Mouse (Mus musculus) lung, embryonic 16.5 days (tissue): ENCODE measurements at regions not wholly inside any gene's neighbourhood (a gene's known extent, or its start where the extent isn't known, plus 50 kb on each side); places are given as distances from the start of the nearest gene placed in this dataset.
A peak's percentile ranks its signal among the peaks of the same experiment; 100 is the strongest.
"Not testable (repeated sequence)": the region's sequence is repeated elsewhere in the genome, so short reads cannot be mapped to it uniquely, and the experiment has no call there.

Experiments
- ATAC-seq: fragments of 200-750 bp; cut with Nextera tagmentation; 2 replicates; pipeline ENCODE4 v1.8.0; 2017; ENCODE audit warnings: low read depth, mild to moderate bottlenecking, moderate library complexity
- H3K27ac ChIP-seq: fragments of 300-500 bp; sonication (generic); 2 replicates; pipeline ENCODE4 v1.5.1; 2014; ENCODE audit warnings: mild to moderate bottlenecking, control low read depth, low read length
- H3K27me3 ChIP-seq: fragments of 300-500 bp; sonication (generic); 2 replicates; pipeline ENCODE4 v1.6.1; 2014; ENCODE audit warnings: low read depth, low read length, mixed read lengths; ENCODE audit not compliant: control insufficient read depth, insufficient read depth
- H3K36me3 ChIP-seq: fragments of 300-500 bp; sonication (generic); 2 replicates; pipeline ENCODE4 v1.6.1; 2014; ENCODE audit warnings: low read length; ENCODE audit not compliant: control insufficient read depth, insufficient read depth
- H3K4me1 ChIP-seq: fragments of 300-500 bp; sonication (generic); replicated peaks from 2 replicates; pipeline ENCODE4 v1.6.1; 2014; ENCODE audit warnings: low read length, mixed read lengths; ENCODE audit not compliant: control insufficient read depth, insufficient read depth
- H3K4me2 ChIP-seq: fragments of 300-500 bp; sonication (generic); 2 replicates; pipeline ENCODE4 v1.6.1; 2014; ENCODE audit warnings: low read depth, low read length, control low read depth
- H3K4me3 ChIP-seq: fragments of 300-500 bp; sonication (generic); 2 replicates; pipeline ENCODE4 v1.5.1; 2014; ENCODE audit warnings: mild to moderate bottlenecking, low read length, control low read depth
- H3K9ac ChIP-seq: fragments of 300-500 bp; sonication (generic); 2 replicates; pipeline ENCODE4 v1.6.1; 2014; ENCODE audit warnings: low read length, control low read depth
- H3K9me3 ChIP-seq: fragments of 300-500 bp; sonication (generic); 2 replicates; pipeline ENCODE4 v1.6.1; 2016; ENCODE audit warnings: low read length; ENCODE audit not compliant: control insufficient read depth
- WGBS: fragments of 180-500 bp; shearing (Covaris S2); extraction: QIAGEN DNeasy Blood & Tissue Kit; methylation state at CpG from one replicate; pipeline ENCODE4 v1.1.7; 2014; 5-methylcytosine and 5-hydroxymethylcytosine counted together

DNA sequence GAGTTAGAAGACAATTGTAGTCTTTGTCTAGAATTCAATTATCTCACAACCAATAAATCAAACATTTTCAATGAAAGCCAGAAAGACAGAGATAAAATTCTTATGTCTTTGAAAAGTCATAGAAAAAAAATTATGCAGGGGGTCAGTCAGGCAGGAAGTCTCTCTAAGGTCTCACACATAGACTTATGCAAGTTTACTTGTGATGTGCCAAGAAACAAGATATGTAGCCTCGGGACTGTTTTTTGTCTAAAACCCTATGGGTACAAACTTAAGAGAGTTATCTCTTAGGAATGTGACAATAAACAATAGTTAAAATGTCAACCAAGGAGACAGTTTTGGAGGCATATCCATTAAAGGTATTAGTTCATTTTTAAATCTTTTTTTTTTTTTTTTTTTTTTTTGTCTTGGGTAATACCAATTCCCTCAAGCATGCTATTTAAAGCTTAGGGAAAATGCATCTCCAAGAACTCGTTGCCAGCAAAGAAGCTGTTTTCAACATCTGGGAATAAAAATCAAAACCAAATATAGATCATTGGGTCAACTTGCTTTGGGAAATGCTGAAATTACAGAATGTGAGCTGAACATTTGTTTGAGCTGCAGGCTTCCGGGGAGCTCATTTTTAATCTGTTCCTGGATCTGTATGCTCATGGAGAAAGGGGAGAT lies 133.8 kb upstream of the Meox2 start:
- no peak overlapping the region for H3K9ac ChIP-seq
- H3K27me3 ChIP-seq, result no peaks in the 10 kb centered on the region
- H3K4me3 ChIP-seq, result no peak overlapping the region
- WGBS, result 42% methylated on average over 3 of the region's 3 CpGs
- no peaks in the 10 kb centered on the region for H3K4me1 ChIP-seq
- ATAC-seq, result peak; percentile 83
- no peaks in the 10 kb centered on the region for H3K36me3 ChIP-seq
- H3K9me3 ChIP-seq, result no peaks in the 10 kb centered on the region
- H3K4me2 ChIP-seq, result no peak overlapping the region
- H3K27ac ChIP-seq, result peak overlapping the region; percentile 56

DNA sequence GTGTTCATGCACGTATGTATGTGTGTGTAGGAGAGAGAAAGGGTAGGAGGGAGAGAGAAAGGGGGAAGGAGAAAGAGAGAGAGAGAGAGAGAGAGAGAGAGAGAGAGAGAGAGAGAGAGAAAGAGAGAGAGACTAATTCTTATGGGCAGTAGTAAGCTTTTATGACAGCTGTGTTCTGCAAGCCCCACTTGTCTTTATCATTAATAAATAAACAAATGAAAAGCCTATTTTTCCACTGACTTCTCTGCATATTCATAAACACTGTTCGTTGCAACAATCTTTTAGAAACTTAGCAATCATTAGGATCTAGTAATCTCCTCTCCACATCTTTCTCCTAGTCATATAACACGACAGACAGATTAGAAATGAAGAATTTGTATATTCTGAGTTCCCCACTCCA lies 131.2 kb upstream of the Meox2 start:
- Histone ChIP-seq H3K27me3 (no peaks in the 10 kb centered on the region), H3K9ac (no peak overlapping the region), H3K4me3 (no peak overlapping the region), H3K9me3 (no peaks in the 10 kb centered on the region), H3K4me2 (no peak overlapping the region), H3K27ac (peak overlapping the region; percentile 43), H3K4me1 (no peaks in the 10 kb centered on the region), H3K36me3 (no peaks in the 10 kb centered on the region)
- WGBS, result 23% methylated on average over 3 of the region's 3 CpGs
- ATAC-seq, result peak; percentile 82

DNA sequence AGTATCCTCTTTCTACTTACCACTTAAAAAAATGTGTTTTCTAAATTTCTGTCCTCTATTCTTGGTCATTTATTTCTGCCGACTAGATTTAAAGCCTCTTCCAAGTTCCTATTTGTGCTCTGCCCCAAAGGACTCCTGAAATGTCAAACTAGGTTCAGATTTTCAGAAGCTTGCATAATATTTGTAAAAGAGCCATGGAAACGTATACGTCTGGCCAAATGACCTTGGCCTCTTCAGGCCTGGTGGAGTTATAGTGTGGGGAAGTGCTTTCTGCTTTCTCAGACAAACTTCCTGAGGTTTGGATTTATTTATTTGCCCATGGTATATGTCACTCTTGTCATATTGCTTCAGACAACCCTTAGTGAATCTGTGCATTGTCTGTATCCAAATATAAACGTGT lies 117.2 kb upstream of the Meox2 start:
- peaks cover 6% of the 10 kb centered on the region; the same call in 1 of the 2 replicates for H3K4me1 ChIP-seq
- peak; percentile 52; the same call in 1 of the 2 replicates for ATAC-seq
- no peak overlapping the region for H3K9ac ChIP-seq
- WGBS, result 36% methylated on average over 4 of the region's 4 CpGs
- H3K27ac ChIP-seq, result peak overlapping the region; percentile 31; the same call in 1 of the 2 replicates
- H3K27me3 ChIP-seq, result no peaks in the 10 kb centered on the region
- no peaks in the 10 kb centered on the region for H3K36me3 ChIP-seq
- no peak overlapping the region for H3K4me3 ChIP-seq
- no peak overlapping the region for H3K4me2 ChIP-seq
- H3K9me3 ChIP-seq, result no peaks in the 10 kb centered on the region

DNA sequence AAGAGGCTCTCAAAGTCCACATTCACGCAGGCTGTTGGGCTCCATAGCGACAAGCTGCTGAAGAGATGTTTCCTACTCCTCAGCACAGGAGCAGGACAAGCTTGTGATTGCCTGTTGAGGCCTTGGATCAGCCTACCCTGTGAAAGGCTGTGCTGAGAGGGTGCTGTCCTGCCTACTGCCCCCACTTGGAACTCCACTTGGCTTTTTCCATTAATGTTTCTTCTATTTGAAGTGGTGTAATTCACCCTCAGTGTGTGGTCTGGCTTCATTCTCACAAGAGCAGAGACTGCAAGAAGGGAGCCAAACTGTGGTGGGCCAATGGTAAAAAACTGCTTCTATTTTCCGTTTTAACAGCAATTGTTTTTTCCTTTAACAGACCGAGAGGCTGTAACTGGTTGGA lies 116.4 kb upstream of the Meox2 start:
- no peaks in the 10 kb centered on the region for H3K27me3 ChIP-seq
- ATAC-seq, result peak; percentile 94
- H3K36me3 ChIP-seq, result no peaks in the 10 kb centered on the region
- H3K27ac ChIP-seq, result peak overlapping the region; percentile 31
- H3K4me1 ChIP-seq, result peaks cover 6% of the 10 kb centered on the region; the same call in 1 of the 2 replicates
- no peak overlapping the region for H3K4me2 ChIP-seq
- no peak overlapping the region for H3K9ac ChIP-seq
- no peak overlapping the region for H3K4me3 ChIP-seq
- whole genome bisulfite sequencing, result 50% methylated on average over 4 of the region's 4 CpGs
- no peaks in the 10 kb centered on the region for H3K9me3 ChIP-seq

DNA sequence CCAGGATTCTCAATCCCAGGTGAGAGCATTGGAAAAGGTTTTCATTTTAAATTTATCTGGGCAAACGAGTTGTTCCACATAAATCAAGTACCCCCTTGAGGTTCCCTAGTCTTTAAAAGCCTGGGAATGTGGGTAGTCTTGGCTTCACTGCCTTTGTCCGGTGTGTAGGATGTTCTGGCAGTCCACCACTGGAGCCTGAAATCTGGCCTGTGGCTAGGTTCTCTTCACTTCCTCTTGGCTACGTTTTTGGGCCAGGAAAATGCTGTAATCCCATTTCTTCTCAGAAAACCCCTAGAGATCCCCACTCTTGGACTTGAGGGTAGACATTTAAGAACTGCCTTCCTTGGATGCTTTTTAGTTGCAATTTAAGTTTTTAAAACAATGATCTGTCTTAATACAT lies 106.9 kb upstream of the Meox2 start:
- Histone ChIP-seq H3K4me3 (no peak overlapping the region), H3K4me2 (no peak overlapping the region), H3K27me3 (no peaks in the 10 kb centered on the region), H3K4me1 (no peaks in the 10 kb centered on the region), H3K9ac (no peak overlapping the region), H3K9me3 (no peaks in the 10 kb centered on the region), H3K27ac (no peak overlapping the region), H3K36me3 (no peaks in the 10 kb centered on the region)
- ATAC-seq, result no peak
- WGBS, result 62% methylated on average over 3 of the region's 3 CpGs

DNA sequence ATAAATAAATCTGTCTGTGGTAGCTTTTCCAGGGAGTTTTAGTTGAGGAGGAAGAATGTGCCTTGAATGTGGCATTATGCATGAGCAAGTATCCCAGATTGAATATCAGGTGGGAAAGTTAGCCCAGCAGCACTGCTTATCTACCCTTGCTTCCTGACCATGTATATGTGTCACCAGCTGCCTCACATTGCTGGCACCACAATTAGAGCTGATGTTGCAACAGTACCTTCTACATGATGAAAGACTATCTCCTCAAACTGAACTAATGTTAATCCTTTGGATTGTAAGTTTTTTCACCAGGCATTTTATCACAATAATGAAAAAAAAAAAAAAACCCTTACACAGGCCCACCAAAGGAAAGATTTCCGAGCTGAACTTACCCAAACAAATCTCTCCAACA lies 103.1 kb upstream of the Meox2 start:
- no peak overlapping the region for H3K27ac ChIP-seq
- no peaks in the 10 kb centered on the region for H3K27me3 ChIP-seq
- H3K4me3 ChIP-seq, result no peak overlapping the region
- no peak overlapping the region for H3K4me2 ChIP-seq
- H3K9me3 ChIP-seq, result 0 out of 2 replicates have a peak, but pooled peaks cover 2% of the 10 kb centered on the region
- no peaks in the 10 kb centered on the region for H3K36me3 ChIP-seq
- no peak for ATAC-seq
- WGBS, result 46% methylated on average over 1 of the region's 1 CpGs
- no peak overlapping the region for H3K9ac ChIP-seq
- H3K4me1 ChIP-seq, result no peaks in the 10 kb centered on the region

DNA sequence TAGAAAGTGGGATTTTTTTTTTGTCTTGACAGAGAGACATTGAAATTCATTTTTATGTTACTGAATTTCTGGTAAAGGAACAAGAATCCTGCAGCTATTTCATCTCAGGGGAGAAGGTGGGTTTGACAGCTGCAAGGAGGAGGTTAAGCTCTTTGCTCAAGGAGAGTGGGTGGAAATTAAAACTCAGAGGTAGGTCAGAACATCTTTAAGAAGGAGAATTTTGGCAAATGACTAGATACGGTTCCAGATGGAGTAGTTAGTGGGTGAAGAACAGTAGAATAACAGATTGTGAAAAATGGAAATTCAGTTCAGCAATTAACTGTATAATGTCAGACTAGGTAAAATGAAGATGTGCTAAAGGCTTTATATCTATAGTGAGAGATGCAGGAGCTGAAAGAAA lies 98.0 kb upstream of the Meox2 start:
- no peak for ATAC-seq
- 88% methylated on average over 1 of the region's 1 CpGs for WGBS
- Histone ChIP-seq H3K4me1 (no peaks in the 10 kb centered on the region), H3K4me3 (no peak overlapping the region), H3K9ac (no peak overlapping the region), H3K36me3 (no peaks in the 10 kb centered on the region), H3K27ac (no peak overlapping the region), H3K27me3 (no peaks in the 10 kb centered on the region), H3K4me2 (no peak overlapping the region), H3K9me3 (0 out of 2 replicates have a peak, but pooled peaks cover 2% of the 10 kb centered on the region)

DNA sequence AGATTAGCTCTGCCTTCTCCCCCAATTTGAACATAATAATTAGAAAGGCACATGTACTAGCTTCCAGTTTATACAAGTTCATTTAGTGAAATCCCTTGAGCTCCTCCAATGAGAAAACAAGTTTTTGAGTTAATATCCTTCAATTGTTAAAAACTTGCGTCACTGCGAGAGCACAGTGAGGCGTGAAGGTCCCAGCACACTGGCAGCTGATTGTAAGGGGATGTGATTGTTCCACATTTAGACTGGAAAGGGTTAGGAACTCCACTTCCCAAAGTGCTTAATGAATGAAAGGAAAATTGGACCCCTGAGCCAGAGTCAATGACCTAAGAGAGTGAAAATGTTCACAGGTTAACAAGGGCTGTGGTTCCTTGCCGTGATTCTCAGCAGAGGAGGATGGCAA lies 93.9 kb upstream of the Meox2 start:
- no peaks in the 10 kb centered on the region for H3K27me3 ChIP-seq
- 75% methylated on average over 4 of the region's 4 CpGs for WGBS
- no peak for ATAC-seq

DNA sequence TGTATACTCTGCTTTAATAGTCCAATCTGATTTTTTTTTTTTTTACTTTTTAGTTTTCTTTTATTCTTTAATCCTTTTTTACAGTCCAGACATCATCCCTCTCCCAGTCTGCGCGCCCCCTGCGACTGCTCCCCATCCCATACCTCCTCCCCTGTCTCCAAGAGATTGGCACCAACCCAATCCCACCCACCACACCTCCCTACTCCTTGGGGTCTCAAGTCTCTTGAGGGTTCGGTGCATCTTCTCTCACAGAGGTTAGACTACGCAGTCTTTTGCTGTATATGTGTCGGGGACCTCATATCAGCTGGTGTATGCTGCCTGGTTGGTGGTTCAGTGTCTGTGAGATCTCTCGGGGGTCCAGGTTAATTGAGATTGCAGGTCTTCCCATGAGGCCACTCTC lies 93.4 kb upstream of the Meox2 start:
- not testable (repeated sequence) for H3K4me2 ChIP-seq, H3K9me3 ChIP-seq, H3K36me3 ChIP-seq, ATAC-seq, H3K27ac ChIP-seq, H3K4me3 ChIP-seq, H3K4me1 ChIP-seq, H3K27me3 ChIP-seq, H3K9ac ChIP-seq
- 93% methylated on average over 7 of the region's 7 CpGs for WGBS

More for the DNA sequence above, 93.9 kb upstream of the Meox2 start:
- Histone ChIP-seq H3K27ac (no peak overlapping the region), H3K9me3 (no peaks in the 10 kb centered on the region), H3K4me2 (no peak overlapping the region), H3K4me1 (no peaks in the 10 kb centered on the region), H3K4me3 (no peak overlapping the region), H3K36me3 (no peaks in the 10 kb centered on the region), H3K9ac (no peak overlapping the region)
